Mouse (Mus musculus) heart, adult 11 months (tissue): ENCODE results near the gene Fau.

Experiments
- DNase-seq: peaks from one replicate; pipeline ENCODE4 v3.0.0; 2022

Fau gene

DNA sequence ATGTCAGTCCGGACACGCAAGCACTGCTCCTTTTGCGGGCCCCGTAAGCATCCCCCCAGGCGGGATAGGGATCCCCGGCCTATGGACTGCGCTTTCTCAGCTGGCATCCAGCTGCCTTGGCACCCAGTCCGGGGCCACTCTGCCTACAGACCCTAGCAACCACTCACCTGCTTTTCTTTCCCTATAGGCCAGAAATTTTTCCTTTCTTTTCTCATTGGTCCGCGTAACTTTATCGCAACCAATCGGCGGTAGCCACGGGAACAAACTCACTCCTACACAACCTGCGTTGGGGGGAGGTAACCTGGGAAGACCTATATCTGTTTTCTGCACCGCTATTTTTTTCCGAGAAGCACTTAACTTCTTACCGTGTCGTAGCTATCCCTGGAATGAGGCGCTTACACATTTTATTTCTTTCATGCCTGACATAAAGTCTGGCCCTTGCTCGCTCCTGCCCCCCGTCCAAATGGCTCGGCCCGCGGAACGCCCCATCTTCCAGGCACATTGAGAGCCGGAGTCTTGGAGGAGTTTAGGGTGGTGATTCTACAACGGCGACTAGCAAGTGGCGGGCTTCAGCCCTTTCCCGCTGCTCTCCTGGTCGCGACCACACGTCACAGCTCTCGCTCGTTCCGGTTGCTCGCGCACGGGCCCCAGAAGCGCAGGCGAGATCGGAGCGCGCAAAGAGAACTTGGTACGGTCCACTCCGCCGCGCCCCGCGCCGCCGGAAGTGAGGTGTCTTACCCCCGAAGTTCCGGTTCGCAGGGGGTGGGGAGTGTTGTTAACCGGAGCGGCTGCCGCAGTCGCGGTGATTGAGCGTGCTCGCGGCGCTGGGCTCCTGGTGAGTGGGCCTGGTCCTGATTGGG, 11.1 kb upstream of the Fau start, which contains the start of gene Syvn1:
TSS of gene Syvn1 (plus strand) at position 283 of the 860 bp plus-strand sequence.
- peak; percentile 100 for DNase-seq

DNA sequence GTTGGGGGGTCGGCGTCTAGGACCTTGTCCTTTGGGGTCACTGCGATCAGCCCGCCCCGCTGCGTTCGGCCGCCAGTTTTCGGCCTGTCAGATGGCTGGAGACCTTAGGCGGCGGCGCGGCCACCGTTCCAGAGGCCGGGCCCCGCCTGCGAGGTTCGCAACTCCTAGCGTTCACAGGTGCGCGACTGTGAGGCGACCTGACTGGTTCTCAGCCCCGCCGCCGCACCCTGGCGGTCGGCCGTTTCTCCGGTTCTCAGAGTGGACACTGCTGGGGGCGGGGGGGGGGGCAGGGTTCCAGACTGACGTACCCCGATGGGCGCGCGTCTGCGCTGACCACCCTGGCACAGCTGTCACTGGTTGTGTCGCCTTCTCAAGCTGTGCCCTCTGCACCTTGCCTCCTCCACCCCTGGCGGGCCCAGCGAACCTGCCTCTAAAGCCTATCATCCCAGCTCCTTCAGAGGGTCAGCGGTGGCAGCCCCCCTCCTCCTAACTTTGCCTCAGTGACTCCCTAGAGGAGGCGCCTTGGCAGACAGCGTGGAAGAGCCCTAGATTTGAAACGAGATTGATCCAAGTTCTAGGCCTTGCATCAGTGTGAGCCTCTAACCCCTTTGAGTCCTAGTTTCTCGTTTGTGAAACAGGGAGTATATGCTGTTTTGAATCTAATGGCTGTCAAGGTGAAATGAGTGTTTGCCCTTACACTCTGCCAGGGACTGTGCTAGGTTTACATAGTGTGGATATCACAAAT, 10.3 kb upstream of the Fau start:
- DNase-seq, result no peak

GRCm38 (mm10) chr19:6047899-6048166, 9.8 kb upstream of the Fau start:
- peak; percentile 93 for DNase-seq

- peak; percentile 90 for DNase-seq
Measured at GRCm38 (mm10) chr19:6048681-6049410, 8.8 kb upstream of the Fau start.

GRCm38 (mm10) chr19:6052516-6052915, 5.1 kb upstream of the Fau start:
- no peak for DNase-seq

GRCm38 (mm10) chr19:6054296-6054695, 3.3 kb upstream of the Fau start:
- DNase-seq, result peak; percentile 91

- peak; percentile 90 for DNase-seq
Measured at GRCm38 (mm10) chr19:6056696-6057095, 948 bp upstream of the Fau start.

GRCm38 (mm10) chr19:6058513-6058912, 869 bp downstream of the Fau start:
- peak; percentile 90 for DNase-seq

DNA sequence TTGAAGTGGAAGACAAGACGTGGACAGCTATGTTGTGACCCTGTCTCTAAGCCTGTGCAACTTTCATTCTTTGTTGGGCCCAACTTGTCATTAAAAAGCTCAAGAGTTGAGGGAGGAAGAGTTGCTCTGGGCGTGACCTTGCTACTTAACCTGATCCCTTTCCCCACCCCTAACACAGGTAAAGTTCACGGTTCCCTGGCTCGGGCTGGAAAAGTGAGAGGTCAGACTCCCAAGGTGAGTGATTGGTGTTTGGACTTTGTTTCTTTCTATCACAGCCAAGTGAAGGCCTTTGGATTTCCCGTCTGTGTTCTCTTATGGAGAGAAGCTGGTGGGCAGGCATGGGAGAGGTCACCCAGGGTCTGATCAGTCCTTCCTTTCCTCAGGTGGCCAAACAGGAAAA, 1.3 kb downstream of the Fau start:
- DNase-seq, result peak; percentile 92

GRCm38 (mm10) chr19:6061021-6061533, 3.4 kb downstream of the Fau start, which contains the start of gene Znhit2:
Znhit2 (plus strand) TSS chr19:6061192.
- DNase-seq, result peak; percentile 99

DNA sequence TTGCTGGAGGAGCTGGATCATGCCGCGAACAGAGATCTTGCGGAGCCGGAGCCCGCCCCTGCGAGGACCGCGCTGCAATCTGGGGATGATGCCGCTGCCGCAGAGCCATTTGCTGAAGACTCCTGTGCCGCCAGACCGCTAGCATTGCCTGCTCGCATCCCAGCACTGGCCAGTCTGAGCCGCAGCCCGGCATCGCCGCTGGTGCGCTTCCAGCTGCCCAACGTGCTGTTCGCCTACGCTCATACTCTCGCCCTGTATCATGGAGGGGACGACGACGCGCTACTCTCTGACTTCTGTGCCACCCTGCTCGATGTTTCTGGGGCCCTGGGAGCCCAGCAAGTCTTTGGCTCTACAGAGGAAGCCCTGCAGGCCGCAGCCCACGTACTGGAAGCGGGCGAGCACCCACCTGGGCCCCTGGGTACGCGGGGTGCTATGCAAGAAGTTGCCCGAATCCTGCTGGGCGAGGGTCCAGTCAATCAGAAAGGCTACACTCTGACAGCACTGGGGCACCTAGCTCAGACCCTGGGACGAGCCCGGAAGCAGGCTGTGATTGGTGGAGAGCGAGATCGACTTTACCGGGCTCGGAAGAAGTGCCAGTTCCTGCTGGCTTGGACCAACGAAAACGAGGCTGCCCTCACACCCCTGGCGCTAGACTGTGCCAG, 4.1 kb downstream of the Fau start:
- DNase-seq, result peak; percentile 96

- DNase-seq, result peak; percentile 90
Measured at GRCm38 (mm10) chr19:6062418-6062817, 4.8 kb downstream of the Fau start.

GRCm38 (mm10) chr19:6063081-6063480, 5.4 kb downstream of the Fau start:
- DNase-seq, result peak; percentile 92

DNA sequence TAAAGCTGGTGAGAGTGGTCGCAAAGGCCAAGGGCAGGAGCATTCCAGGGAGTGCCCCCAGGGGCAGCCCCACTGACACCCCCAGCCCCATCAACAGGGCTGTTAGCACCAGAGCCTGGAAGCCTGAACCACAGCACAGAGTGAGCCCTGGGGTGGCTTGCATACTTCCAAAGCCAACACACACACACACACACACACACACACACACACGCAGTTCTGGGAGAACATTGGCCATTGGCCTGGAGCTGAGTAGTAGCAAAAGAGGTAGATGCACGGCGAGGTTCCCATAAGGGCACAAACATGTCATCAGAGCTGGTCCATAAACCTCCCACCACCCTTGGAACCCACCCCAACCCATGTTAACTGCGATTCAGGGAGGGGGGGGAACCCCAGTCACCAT, 8.9 kb downstream of the Fau start:
- DNase-seq, result no peak

DNA sequence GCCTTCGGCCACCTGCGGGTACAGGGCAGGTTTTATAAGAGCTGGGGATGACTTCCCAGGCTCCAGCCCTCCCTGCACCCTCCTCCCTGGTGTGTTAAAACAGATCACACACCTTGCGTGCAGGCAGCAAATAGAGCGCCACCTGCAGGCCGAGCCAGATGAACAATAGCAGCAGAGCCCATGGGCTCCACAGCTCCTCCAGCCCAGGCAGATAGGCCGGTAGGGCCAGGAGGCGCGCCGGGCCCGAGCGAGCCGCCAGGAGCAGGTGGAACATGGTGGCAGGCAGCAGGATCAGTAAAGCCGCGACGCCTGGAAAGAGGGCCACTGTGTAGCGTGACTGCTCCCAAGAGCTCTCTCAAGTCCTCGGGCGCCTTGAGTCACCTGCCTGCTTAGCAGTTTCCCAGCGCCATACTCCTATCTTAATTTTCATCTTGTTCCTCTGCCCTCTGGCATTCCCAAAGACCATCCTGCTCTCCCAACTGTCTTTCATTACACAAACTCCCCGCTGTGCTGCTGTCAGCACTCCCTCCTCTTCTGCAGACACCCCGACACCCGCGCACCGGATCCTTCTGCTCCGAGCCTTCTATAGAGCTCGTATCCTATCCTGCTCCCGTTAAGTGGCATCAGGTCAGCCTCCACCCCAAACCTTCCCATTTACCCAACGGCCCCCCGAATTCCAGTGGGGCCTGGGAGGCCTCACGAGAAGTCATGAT, 9.5 kb downstream of the Fau start:
- peak; percentile 96 for DNase-seq

GRCm38 (mm10) chr19:6067724-6068415, 10.2 kb downstream of the Fau start, which contains the start of gene Tm7sf2:
Tm7sf2 (minus strand) TSS chr19:6068373.
- DNase-seq, result peak; percentile 99

DNA sequence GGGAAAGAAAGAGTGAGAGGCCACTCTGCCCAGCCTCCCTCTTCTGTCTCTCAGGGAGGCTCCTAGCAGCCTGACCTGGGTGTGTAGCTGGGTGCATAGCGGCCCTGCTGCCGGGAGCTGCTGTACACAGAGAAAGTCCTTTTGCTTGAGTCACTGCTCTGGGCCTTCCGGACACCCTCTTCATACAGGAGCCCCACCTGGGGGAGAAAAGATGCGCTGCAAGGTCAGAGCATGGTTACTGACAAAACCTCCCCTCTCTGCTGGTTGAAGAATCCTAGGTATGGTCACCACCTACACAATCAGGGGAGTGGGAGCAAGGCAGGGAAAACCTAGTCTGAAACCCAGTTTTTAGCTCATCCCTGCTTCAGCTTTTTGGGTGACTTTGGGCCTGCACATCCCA, 11.3 kb downstream of the Fau start:
- DNase-seq, result no peak

- DNase-seq, result peak; percentile 91
Measured at GRCm38 (mm10) chr19:6069851-6070250, 12.2 kb downstream of the Fau start.

- no peak for DNase-seq
Measured at GRCm38 (mm10) chr19:6070571-6071250, 13.1 kb downstream of the Fau start.

DNA sequence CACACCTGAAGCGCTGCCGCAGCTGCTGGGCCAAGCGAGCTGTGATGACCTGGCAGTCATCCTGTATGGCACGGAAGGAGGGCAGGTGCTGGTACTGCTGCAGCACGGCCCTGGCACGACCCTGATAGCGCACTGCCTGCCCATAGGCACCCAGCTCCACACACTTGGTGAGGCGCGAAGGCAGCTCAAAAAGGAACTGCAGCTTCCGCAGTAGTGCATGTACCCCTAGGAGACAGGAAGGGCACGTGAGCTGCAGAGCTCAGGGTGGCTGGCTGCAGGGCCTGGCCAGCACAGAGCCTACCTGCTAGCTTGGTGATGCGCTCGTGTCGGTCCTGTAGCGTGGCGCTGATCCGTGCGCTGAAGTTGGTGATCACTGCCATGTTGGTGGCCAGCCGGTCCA, 13.6 kb downstream of the Fau start:
- DNase-seq, result peak; percentile 92

GRCm38 (mm10) chr19:6073889-6074288, 16.2 kb downstream of the Fau start:
- DNase-seq, result no peak
